Mouse (Mus musculus) right cerebral cortex, postnatal 10 days (tissue): Measurements from ENCODE around the gene Tbx6.
A peak's percentile ranks its signal among the peaks of the same experiment; 100 is the strongest.

Source experiments
- DNase-seq, 2 experiments: peaks; one replicate each; pipeline ENCODE4 v3.0.0; 2021; ENCODE audit warnings: low spot score in 2 of 2

The Tbx6 gene

GRCm38 (mm10) chr7:126815726-126816222 is 34.5 kb downstream of the Tbx6 start:
- DNase-seq, result no peak

DNA sequence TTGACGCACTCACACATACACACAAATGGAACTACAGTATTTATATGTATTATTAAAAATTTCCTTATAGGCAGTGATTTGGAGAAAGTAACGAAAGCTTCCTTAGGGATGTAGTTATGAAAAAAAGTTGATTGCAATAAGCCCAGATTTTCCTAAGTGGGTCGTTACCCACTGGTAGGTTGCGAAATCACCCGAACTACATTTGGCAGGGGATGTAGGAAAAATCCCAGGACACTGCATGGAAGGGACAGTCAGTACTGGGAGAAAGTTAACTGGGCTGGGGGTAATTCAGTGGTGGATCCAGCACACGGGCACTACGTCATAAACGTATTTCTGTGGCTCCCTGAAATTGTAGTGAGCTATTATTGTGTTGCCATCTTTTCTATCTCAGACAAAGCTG is 35.2 kb downstream of the Tbx6 start:
- no peak for DNase-seq

GRCm38 (mm10) chr7:126817595-126817994 is 36.3 kb downstream of the Tbx6 start:
- DNase-seq, result no peak

DNA sequence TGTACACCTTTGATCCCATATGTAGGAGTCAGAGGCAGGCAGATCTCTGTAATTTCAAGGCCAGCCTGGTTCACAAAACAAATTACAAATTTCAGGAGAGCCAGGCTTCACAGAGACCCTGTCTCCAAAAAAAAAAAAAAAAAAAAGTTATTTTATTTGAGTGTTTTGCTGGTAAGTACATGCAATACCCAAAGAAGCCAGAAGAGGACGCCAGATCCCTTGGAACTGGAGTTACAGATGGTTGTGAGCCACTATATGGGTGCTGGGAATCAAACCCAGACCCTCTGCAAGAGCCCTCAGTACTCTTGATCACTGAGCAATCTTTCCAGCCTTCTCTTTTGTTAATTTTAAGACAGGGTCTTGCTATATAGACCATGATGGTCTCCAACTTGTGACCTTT is 37.5 kb downstream of the Tbx6 start:
- no peak for DNase-seq

DNA sequence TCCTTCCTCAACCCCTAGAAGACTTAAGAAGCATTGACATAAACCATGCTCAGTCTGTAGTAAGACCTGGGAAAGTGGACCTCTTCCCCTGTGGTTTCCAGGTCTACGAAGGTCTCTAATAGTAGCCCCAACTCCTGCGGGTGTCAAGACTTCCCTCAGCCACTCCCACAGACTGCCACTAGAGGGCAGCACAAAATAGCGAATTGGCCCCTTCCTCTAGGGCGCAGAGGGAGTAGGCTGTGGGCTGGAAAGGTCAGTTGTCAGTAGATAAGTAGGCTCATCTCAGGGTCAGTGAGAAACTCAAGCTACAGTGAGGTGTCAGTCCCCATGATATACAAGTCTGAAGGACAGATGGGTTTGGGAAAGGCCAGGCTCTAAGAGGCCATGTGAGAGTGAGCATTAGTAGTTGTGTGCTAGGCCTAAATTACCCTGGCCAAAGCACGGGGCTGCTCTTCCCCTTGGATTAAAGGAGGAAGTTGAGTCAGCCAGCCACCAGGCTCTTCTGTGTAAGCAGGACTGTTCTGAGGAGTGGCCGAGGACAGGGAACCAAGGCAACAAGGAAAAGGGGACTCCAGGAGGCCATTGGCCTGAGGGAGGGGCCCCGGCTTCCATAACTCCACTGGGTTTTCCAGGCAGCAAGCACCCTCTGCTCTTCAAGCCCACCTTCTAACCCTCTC is 40.7 kb downstream of the Tbx6 start:
- peak; percentile 69 to 86 for DNase-seq

- DNase-seq, result peak in 1 of 2 experiments; percentile 43
These were observed 41.5 kb downstream of the Tbx6 start for GRCm38 (mm10) chr7:126822741-126823140.

DNA sequence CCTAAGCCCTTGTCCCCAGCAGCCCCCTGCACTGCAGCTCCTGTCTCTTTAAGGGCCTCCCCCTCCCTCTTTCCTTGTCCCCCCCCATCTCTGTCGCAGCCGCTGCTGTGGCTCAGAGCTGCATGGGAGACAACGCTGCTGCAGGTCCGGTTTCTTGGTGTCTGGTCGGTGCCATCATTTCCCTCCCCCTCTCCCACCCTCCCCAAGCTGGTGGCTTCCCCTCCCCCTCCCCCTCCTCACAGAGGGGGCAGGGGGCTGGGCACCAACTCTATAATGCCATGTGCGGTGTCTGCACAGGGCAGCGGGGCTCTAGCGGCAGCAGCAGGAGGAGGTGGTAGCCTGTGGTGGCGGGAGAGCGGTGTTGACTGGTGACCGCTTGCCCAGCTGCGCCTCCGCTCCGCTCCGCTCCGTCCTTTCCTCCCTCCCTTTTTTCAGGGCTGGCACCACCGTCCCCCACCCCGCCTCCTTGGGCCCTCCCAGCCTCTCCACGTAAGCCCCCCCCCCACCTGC is 42.0 kb downstream of the Tbx6 start:
- DNase-seq, result peak; percentile 67 to 69

DNA sequence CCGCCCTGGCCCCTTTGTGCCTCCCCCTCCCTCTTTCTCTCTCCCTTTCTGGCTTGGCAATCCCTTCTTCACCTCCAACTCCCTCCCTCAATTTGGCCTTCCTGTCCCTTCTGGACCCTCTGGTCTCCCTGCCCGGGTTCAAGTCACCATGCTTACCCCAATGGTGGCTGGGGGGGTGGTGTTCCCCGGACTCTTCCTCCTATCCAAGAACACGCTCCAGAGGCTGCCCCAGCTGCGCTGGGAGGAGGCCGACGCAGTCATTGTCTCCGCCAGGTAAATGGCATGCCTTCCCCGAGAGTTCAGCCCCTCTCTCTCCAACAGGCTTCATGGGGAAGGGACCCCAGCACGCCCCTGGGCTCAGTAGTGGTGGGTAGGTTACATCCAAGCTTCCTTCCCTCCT is 42.7 kb downstream of the Tbx6 start:
- DNase-seq, result no peak

- no peak for DNase-seq
These were observed 44.1 kb downstream of the Tbx6 start for GRCm38 (mm10) chr7:126825403-126825802.

GRCm38 (mm10) chr7:126825952-126826351 is 44.7 kb downstream of the Tbx6 start:
- no peak for DNase-seq

DNA sequence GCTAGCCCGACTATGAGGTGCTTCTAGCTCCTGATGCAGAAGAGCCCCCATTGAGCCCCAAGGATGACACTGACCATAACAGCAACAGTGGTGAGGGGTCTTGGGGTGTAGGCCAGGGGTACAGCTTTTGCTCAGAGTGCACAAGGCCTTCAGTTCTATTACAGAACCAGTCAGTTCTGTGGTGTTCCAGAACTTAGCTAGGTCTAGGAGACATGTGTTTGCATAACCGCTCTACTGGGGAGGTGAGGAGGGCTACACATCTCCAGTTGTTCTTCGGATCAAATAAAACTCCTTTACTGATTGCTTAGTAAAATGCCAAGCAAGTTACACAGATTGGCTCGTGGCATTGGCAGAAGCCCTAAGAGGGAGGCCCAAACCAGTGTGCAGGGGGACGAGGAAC is 50.3 kb downstream of the Tbx6 start, which contains the start of gene 4930451I11Rik:
Gene 4930451I11Rik, minus strand, starts transcription at position 101 of the 400 bp plus-strand sequence.
- no peak for DNase-seq

GRCm38 (mm10) chr7:126832036-126832598 is 50.8 kb downstream of the Tbx6 start:
- peak; percentile 85 to 86 for DNase-seq

DNA sequence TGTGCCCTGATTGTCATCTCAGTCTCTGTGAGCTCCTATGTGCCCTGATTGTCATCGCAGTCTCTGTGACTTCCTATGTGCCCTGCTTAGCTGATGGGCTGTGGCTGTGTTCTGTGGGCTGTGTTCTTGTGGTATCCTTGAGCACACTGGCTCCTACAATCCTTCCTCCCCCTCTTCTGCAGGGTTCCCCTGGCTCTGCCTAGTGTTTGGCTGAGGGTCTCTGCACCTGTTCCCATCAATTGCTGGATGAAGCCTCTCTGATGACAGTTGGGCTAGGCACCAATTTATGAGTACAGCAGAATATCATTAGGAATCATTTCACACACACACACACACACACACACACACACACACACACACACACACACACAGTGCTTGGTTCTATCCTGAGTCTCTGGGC is 52.0 kb downstream of the Tbx6 start:
- DNase-seq, result no peak
